Mouse (Mus musculus) bone marrow, adult 2 months (tissue): ENCODE measurements around the gene Lrrc51. TPM values are rescaled to one million over a fixed set of nuclear protein-coding genes. Genes with fewer than 3 reads are reported as not detected.

ENCODE experiments used
- H3K27ac ChIP-seq: fragments of 200-500 bp; 2 replicates; pipeline ENCODE4 v1.5.1; 2012; ENCODE audit warnings: low read depth, mild to moderate bottlenecking, control low read depth, inconsistent platforms, low read length; ENCODE audit not compliant: control insufficient read depth, poor library complexity, insufficient read depth
- H3K4me1 ChIP-seq: fragments of 200-500 bp; 2 replicates; pipeline ENCODE4 v1.6.1; 2011; ENCODE audit warnings: low read length; ENCODE audit not compliant: control insufficient read depth, insufficient read depth
- H3K4me3 ChIP-seq: fragments of 200-500 bp; replicated peaks from 2 replicates; pipeline ENCODE3; 2011; ENCODE audit warnings: mild to moderate bottlenecking, low read depth, low read length, control low read depth; ENCODE audit not compliant: control insufficient read depth
- CTCF ChIP-seq: fragments of 200-500 bp; IDR thresholded peaks from 2 replicates; pipeline ENCODE4 v1.5.1; 2011; ENCODE audit warnings: low read length, control low read depth; ENCODE audit not compliant: control insufficient read depth, insufficient read depth
- POLR2A ChIP-seq: fragments of 200-500 bp; IDR thresholded peaks from 2 replicates; pipeline ENCODE4 v1.6.1; 2011; ENCODE audit warnings: low read depth, mild to moderate bottlenecking, control low read depth, low read length, borderline replicate concordance; ENCODE audit not compliant: control insufficient read depth
- WGBS: fragments of 180-500 bp; shearing (Covaris S2); methylation state at CpG from one replicate; pipeline ENCODE4 v1.1.7; 2018; 5-methylcytosine and 5-hydroxymethylcytosine counted together
- polyA plus RNA-seq: library from polyadenylated mRNA; stranded (reverse); fragments of >200 nt; gene quantifications from 2 replicates; pipeline ENCODE4 v1.2.4, GENCODE M21; 2011; ENCODE audit warnings: low replicate concordance; ENCODE audit not compliant: missing spikeins, insufficient read depth, insufficient read length

Gene Lrrc51
- not detected in 2 replicates for polyA plus RNA-seq

GRCm38 (mm10) chr7:101933751-101934240, at the start of gene Lrrc51, which contains the start of gene Numa1:
Gene Lrrc51, minus strand, starts transcription at chr7:101933895.
Gene Numa1, plus strand, starts transcription at chr7:101934111.
- Histone ChIP-seq H3K4me1 (peaks cover 2% of the 10 kb centered on the region), H3K4me3 (peak within 1 kb of the TSS; percentile 79), H3K27ac (peak within 1 kb of the TSS; percentile 73)
- WGBS: under 1% methylated on average over 40 of the region's 40 CpGs
- TF ChIP-seq POLR2A: peak; percentile 70; the same call in 1 of the 2 replicates
- TF ChIP-seq CTCF: no peak

- WGBS: 76% methylated on average over 1 of the region's 1 CpGs
- TF ChIP-seq CTCF: no peak
- no peak for TF ChIP-seq POLR2A
- Histone ChIP-seq H3K4me3 (no peak overlapping the region), H3K4me1 (no peaks in the 10 kb centered on the region), H3K27ac (no peak overlapping the region)
These were observed 49.0 kb upstream of the Lrrc51 start for GRCm38 (mm10) chr7:101982735-101983134.

GRCm38 (mm10) chr7:101974505-101974904, 40.8 kb upstream of the Lrrc51 start:
- no peak for TF ChIP-seq CTCF
- no peak for TF ChIP-seq POLR2A
- H3K27ac ChIP-seq: no peak overlapping the region
- WGBS: 38% methylated on average over 2 of the region's 2 CpGs
- no peaks in the 10 kb centered on the region; the same call in 1 of the 2 replicates for H3K4me1 ChIP-seq
- no peak overlapping the region for H3K4me3 ChIP-seq

GRCm38 (mm10) chr7:101973730-101974129, 40.0 kb upstream of the Lrrc51 start:
- WGBS: 35% methylated on average over 3 of the region's 3 CpGs
- no peak overlapping the region for H3K27ac ChIP-seq
- no peaks in the 10 kb centered on the region; the same call in 1 of the 2 replicates for H3K4me1 ChIP-seq
- TF ChIP-seq POLR2A: no peak
- no peak for TF ChIP-seq CTCF
- no peak overlapping the region for H3K4me3 ChIP-seq

- 30% methylated on average over 2 of the region's 2 CpGs for WGBS
- Histone ChIP-seq H3K27ac (no peak overlapping the region), H3K4me1 (no peaks in the 10 kb centered on the region; the same call in 1 of the 2 replicates)
These were observed 38.0 kb upstream of the Lrrc51 start for GRCm38 (mm10) chr7:101971721-101972120.

GRCm38 (mm10) chr7:101970821-101971461, 37.2 kb upstream of the Lrrc51 start:
- TF ChIP-seq CTCF: no peak
- TF ChIP-seq POLR2A: no peak
- H3K4me1 ChIP-seq: no peaks in the 10 kb centered on the region; the same call in 1 of the 2 replicates
- 1% methylated on average over 19 of the region's 19 CpGs for WGBS
- H3K27ac ChIP-seq: peak overlapping the region; percentile 98
- peak overlapping the region; percentile 93 for H3K4me3 ChIP-seq

More at GRCm38 (mm10) chr7:101971721-101972120, 38.0 kb upstream of the Lrrc51 start:
- no peak overlapping the region for H3K4me3 ChIP-seq
- TF ChIP-seq POLR2A (no peak), CTCF (no peak)

GRCm38 (mm10) chr7:101970429-101970775, 36.7 kb upstream of the Lrrc51 start:
- under 1% methylated on average over 17 of the region's 17 CpGs for WGBS
- H3K4me1 ChIP-seq: no peaks in the 10 kb centered on the region; the same call in 1 of the 2 replicates
- H3K27ac ChIP-seq: peak overlapping the region; percentile 98
- H3K4me3 ChIP-seq: peak overlapping the region; percentile 93
- TF ChIP-seq CTCF: no peak
- no peak for TF ChIP-seq POLR2A

- no peaks in the 10 kb centered on the region; the same call in 1 of the 2 replicates for H3K4me1 ChIP-seq
- TF ChIP-seq POLR2A (peak; percentile 42; the same call in 1 of the 2 replicates), CTCF (no peak)
- H3K27ac ChIP-seq: peak overlapping the region; percentile 98
- 1% methylated on average over 52 of the region's 53 CpGs for WGBS
- peak overlapping the region; percentile 93 for H3K4me3 ChIP-seq
These were observed 36.2 kb upstream of the Lrrc51 start for GRCm38 (mm10) chr7:101969694-101970428.
